Comparison of ENCODE assay signal across 12 mouse cellular contexts in the genomic region with DNA sequence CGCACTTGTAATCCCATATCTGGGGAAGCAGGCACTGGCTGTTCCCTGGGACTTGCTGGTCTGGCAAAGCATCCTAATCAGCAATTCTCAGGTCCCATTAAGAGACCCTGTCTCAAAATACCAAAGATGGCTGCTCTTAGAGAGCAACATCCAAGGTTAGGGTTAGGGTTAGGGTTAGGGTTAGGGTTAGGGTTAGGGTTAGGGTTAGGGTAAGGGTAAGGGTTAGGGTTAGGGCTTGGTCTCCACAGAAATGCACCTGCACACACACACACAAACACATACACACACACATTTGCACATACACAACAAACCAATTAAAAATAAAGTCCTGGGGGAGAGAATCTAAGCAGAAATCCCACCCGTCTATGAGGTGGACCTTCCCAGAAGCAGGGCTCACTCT.
"Had no signal": no experiment of that assay in that cellular context is flagged by ENCODE, and none has a peak within 500 bp of the region (broad histone marks: within the 10 kb centered on the region; RNA-seq: fewer than 3 reads in every experiment).

No protein-coding gene starts in this region.

- DNase-seq: gastrocnemius, postnatal 14 days; gastrocnemius, postnatal 36 days; heart, adult 18-20 months; heart, postnatal 14 days; heart, postnatal 36 days; kidney, adult 11 months; kidney, adult 2 months; kidney, postnatal 25 days; liver; liver, embryonic 13.5 days had no signal

- ATAC-seq: hindbrain, postnatal 0 days; intestine, embryonic 16.5 days had no signal
